Mouse (Mus musculus): ENCODE results near the gene Timm8b.
A peak's percentile ranks its signal among the peaks of the same experiment; 100 is the strongest.

Gene Timm8b

GRCm38 (mm10) chr9:50603189-50603997 lies at the start of gene Timm8b, which contains the start of gene Sdhd:
Timm8b (plus strand) TSS chr9:50603910.
Sdhd (minus strand) TSS chr9:50603812.
- peak; percentile 91 for DNase-seq (ENCODE audit: low read depth, low spot score)

DNA sequence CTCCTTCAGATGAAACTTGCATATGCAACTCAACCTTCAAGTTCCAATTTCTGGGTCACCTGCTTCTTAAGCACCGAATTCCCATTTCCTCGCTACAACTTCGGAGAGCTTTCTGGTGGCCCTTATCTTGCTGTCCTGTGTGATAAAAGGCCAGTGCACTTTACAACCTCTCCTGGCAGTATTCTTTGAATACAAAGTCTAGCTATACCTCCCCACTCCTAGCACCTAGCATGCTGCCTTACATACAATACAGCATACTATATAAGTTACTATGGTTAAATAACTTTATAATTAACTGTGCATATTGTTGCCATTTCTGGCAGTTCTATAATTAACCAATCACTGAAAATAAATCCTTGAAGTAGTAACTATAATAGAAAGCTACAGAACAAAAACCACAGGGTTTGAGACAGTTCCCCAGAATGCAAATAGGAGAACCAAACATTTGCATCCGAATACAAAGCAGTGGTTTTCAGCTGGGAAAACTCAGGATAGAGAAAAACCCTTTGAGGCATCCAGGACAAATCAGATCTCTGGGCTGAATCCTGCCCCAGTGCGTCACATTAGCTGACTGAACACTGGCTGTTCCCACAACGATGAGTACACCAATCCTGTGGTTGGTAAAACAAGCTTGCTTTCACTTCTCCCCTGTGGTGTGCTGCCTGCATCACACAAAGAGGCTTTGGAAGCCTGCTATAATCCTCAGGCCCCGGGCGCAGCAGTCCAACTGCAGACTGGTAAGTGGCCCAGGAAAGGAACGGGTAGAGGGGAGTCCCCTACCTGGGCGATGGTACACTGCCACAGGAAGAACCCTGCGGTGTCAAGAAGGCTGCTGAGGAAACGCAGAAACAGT lies 49.2 kb upstream of the Timm8b start, which contains the start of gene Il18:
Gene Il18 (plus strand): TSS at position 587 of the 853 bp plus-strand sequence.
- peak; percentile 28 for DNase-seq (ENCODE audit: low read depth, low spot score)

DNA sequence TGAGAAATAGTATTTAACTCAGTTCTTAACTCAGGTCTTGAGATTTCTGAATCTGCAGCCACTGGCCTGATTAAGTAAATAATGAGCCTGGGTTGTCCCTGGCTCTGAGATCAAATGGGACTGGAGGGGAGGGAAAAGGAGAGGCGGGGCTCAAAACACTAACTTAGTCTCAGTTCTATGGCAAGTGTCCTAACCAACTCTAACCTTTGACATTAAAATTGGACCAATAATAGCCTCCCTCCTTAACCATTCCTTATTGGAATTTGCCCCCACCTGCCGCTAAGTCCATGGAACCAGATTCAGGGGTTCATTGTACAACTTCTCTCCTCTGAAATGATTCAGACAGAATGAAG lies 48.6 kb upstream of the Timm8b start, which contains the start of gene Bco2:
Gene Bco2 (minus strand): TSS at position 88 of the 353 bp plus-strand sequence.
- no peak for DNase-seq (ENCODE audit: low read depth, low spot score)

DNA sequence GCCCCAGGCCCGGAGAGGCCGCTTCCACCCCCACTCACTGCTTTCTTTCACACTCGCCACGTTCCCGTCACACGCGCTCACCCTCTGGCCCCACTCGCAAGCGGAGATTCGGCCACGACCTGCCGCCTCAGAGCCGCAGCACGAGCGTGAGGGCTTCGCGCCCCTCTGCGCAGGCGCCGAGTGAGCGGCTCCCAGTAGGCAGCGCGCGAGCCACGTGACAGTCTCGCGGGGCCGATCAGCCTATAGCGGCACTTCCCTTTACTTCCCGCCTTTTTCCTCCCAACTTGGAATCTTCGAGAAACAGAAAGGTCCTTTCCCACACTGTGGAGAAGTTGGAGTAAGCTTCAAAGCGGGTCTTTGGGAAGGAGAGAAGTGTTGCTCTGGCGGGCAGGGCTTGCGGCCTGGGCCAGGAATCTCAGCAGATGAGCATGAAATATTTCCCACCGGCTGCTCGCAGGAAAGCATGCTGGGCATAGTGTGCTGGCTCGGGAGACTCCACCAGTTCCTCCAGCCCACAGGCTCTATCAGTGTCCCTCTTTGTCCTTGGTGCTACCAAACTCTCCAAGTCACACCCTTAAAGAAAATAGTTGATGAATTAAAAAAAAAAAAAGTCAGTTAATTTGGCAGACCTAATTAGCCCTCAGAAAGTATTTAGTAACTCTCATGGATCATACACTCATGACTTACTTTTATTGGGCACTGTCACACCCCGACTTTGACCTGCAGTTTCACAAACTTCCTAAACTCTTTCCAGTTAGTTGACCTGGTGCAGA lies 42.4 kb upstream of the Timm8b start, which contains the start of gene Tex12:
Gene Tex12 (minus strand): TSS at position 181 of the 773 bp plus-strand sequence.
- peak; percentile 20 for DNase-seq (ENCODE audit: low read depth, low spot score)

DNA sequence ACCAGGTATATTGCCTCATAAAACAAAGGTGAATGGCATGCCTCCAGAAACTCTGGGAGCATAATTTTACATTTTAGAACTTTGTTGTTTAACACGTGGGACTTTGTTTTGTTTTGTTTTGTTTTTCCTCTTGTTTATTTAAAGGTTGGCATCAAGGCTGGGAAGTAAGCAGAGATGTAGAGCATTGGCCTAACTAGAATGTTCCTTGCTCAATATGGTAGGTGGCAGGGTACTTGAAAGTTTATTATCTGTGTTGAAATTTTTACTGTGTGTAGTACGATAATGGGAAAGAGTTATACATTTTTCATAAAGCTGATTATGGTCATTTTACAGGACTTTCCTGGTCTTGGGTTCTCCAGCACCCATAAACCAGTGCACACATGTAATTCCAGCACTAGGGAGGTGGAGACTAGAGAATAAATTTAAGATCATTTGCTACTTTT lies 41.8 kb upstream of the Timm8b start:
- no peak for DNase-seq (ENCODE audit: low read depth, low spot score)

GRCm38 (mm10) chr9:50565173-50565572 lies 38.5 kb upstream of the Timm8b start:
- DNase-seq (ENCODE audit: low read depth, low spot score), result no peak

- DNase-seq (ENCODE audit: low read depth, low spot score), result no peak
Measured at GRCm38 (mm10) chr9:50565940-50566339, 37.8 kb upstream of the Timm8b start.

GRCm38 (mm10) chr9:50567372-50567771 lies 36.3 kb upstream of the Timm8b start:
- DNase-seq (ENCODE audit: low read depth, low spot score), result no peak

- no peak for DNase-seq (ENCODE audit: low read depth, low spot score)
Measured at GRCm38 (mm10) chr9:50567881-50568280, 35.8 kb upstream of the Timm8b start.

DNA sequence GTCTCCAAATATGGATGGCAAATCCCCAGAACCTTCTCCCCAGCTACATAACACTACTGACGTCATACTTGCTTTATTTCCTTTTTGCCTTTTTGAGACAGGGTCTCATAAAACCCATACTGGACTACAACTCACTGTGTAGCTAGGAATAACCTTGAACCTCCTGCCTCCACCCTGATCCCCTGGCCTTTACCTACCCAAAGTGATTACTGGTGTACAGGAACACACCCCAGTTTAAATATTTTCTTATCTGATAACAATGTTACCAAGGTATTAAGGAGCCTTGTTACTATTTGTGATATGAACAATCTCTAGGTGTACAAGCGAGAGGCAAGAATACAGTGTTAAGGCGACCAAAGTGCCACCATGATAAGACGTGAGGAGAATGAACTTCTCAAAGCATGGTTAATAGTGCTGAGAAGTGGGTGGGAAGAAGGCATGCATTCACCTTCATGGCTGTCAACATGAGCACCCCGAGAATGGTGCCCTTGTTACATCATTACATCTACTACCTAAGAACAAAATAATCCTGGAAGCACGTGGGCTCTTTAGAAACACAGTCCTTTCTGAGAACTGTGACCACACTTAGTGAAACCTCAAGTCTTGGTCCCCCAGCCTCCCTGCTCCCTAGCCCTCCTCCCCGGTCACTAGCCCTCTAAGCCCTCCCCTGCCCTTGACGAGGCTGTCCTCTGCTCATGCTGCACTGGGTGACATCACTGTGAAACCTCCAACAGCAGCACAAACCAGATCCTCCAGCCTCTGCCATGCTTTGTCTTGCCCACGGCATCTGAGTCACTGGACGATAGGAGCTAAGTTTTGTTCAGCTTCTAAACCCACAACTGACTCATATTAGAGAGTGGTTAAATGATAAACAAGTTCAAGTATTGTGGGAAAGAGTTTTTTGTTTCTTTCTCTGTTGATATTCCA lies 33.8 kb upstream of the Timm8b start:
- no peak for DNase-seq (ENCODE audit: low read depth, low spot score)

DNA sequence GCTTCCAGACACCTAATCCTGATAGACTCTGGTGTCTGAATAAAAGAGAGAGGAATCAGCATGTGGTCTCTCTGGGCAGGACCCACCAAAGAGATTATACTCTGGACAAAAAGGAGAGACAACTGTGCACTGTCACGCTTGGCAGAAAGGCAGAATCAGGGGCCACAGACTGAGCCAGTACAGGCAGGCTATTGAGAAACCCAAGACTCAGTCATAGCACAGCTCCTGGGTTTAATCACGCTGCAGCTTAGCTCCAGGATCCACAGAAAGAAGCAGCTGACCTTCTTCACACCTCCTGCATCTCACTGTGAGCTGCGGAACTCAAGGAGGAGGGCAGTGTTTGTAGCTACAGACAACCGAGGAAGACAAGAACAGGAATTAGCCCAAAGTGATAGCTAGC lies 23.3 kb upstream of the Timm8b start:
- DNase-seq (ENCODE audit: low read depth, low spot score), result no peak

DNA sequence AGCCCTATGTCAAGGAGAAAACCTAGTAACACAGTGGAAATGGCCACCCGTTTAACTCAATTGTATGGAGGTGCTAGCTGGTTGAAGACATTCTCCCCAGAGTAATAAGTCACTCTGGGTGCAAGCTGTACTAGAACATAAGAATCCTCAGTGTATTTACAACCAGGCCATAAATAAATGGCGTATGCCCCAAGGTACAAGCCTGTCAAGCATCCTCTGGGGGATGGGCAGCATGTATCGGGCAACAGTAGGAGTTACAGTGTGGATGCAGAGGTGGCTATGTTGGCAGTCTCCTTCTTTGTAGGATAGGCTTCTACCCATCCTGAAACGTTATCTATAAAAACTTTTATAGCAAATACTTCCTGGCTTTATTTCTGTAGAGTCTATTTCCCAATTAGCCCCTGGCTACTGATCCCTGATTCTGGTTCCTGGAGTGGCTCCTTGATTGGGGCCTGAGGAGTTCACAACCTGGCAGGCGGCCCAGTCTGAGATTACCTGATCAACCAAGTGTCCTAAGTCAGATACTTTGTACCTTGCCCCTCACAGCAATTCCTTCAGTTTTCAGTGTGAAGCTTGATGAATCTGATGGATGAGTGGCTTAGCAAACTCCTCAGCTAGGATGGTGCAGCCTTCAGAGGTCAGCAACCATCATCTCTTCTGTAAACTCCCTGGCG lies 18.4 kb upstream of the Timm8b start:
- DNase-seq (ENCODE audit: low read depth, low spot score), result no peak

GRCm38 (mm10) chr9:50586955-50587354 lies 16.8 kb upstream of the Timm8b start:
- DNase-seq (ENCODE audit: low read depth, low spot score), result no peak

GRCm38 (mm10) chr9:50590856-50591518 lies 12.7 kb upstream of the Timm8b start:
- DNase-seq (ENCODE audit: low read depth, low spot score), result no peak

DNA sequence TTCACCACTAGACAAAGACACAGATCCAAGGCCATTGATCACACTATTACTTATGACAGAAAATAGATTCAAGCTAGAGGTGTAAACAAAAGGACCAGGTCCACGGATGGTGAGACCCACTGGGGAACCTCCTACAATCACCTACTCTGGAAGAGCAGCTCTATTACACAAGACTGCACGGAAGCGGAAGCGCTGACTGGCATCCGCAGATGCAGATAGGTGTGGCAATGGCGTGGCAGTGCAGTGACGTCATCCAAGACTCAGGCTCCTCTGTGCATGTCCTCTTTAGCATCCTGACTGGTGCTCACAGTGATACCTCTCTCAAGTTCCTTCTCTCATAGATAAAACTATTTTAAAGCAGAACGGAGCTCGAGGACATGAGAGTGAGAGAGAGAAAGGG lies 10.8 kb upstream of the Timm8b start:
- no peak for DNase-seq (ENCODE audit: low read depth, low spot score)

DNA sequence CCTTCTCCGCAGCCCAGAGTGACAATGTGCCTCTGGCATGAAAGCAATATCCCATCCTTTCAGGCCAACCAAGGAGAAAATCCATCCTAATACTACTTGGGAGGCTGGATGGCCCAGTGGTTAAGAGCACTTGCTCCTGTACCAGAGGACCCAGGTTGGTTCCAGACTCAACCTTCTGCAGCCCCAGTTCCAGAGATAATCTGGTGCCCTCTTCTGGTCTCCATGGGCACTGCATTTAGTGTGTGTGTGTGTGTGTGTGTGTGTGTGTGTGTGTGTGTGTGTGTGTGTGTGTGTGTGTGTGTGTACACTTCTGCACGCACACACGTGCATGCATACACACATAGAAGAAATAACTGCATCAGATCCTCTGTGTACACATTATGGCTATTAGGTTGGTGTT lies 10.2 kb upstream of the Timm8b start:
- no peak for DNase-seq (ENCODE audit: low read depth, low spot score)

GRCm38 (mm10) chr9:50594794-50595417 lies 8.8 kb upstream of the Timm8b start:
- no peak for DNase-seq (ENCODE audit: low read depth, low spot score)

DNA sequence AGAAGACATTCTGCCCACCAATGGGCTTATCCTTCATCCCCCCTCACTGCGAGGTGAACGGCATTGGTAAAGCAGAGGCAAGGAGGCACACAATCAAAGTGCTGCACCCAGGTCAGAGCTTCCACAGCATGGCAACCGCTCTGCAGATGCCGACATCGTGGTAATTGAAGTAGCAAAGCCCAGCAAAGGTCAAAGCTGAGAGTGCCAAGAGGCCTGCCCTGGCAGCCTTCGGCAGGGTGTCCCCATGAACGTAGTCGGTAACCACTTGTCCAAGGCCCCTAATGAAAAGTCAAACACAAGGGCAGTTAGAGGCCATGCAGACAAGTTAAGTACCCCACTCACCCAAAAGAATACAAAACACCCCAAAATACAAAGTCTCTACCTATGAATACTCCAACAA lies 6.7 kb upstream of the Timm8b start:
- no peak for DNase-seq (ENCODE audit: low read depth, low spot score)

- no peak for DNase-seq (ENCODE audit: low read depth, low spot score)
Measured at GRCm38 (mm10) chr9:50601536-50601935, 2.2 kb upstream of the Timm8b start.
